Mouse (Mus musculus): ENCODE data around the gene Rnf157. TPM values are rescaled to one million over a fixed set of nuclear protein-coding genes. Genes with fewer than 3 reads are reported as not detected.

The Rnf157 gene
- polyA plus RNA-seq, 2 experiments = 0.57 to 0.66 TPM

DNA sequence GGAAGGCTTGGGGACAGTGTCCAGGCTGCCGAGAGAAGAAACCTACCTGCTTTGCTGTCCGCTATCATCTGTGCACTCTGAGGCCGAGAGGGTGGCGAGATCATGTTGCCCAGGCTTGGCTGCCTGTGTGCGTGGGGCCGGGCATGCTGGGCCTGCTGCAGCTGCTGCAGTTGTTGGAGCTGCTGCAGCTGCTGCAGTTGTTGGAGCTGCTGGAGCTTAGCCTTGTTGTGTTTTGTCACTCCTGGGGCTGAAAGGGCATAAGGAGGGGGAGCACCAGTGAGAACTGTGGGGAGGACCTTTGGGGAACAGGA, 30.0 kb upstream of the Rnf157 start:
- no peak for DNase-seq (ENCODE audit: low read depth in 3 of 3, low spot score in 3 of 3)
- WGBS (ENCODE audit: insufficient replicate concordance) = 67% methylated on average over 6 of the region's 6 CpGs
- TF ChIP-seq CTCF (IDR thresholded peaks at IDR 0.05; ENCODE audit: low read depth) = no peak
- no peak for TF ChIP-seq EP300 (IDR thresholded peaks at IDR 0.05; ENCODE audit: low read depth)
- Histone ChIP-seq H3K4me3 (ENCODE audit: insufficient read depth in 1 of 2, low read depth in 2 of 2, low read length in 2 of 2) (no peak overlapping the region), H3K27me3 (ENCODE audit: control insufficient read depth, insufficient read depth, low read length) (no peaks in the 10 kb centered on the region; the same call in 1 of the 2 replicates), H3K36me3 (replicated peaks; ENCODE audit: control insufficient read depth, insufficient read depth, low read depth) (peaks cover 3% of the 10 kb centered on the region), H3K9me3 (ENCODE audit: control insufficient read depth, low read length) (no peaks in the 10 kb centered on the region), H3K9ac (replicated peaks) (no peak overlapping the region), H3K4me1 (replicated peaks; ENCODE audit: control insufficient read depth in 2 of 2, insufficient read depth in 2 of 2, low read length in 1 of 2) (peaks cover 0 to 4% of the 10 kb centered on the region in 2 experiments; a peak in 1 of 4 replicates), H3K27ac (no peak overlapping the region), H3K4me2 (ENCODE audit: low read depth) (no peak overlapping the region)
- no peak for ATAC-seq (ENCODE audit: insufficient read depth)

DNA sequence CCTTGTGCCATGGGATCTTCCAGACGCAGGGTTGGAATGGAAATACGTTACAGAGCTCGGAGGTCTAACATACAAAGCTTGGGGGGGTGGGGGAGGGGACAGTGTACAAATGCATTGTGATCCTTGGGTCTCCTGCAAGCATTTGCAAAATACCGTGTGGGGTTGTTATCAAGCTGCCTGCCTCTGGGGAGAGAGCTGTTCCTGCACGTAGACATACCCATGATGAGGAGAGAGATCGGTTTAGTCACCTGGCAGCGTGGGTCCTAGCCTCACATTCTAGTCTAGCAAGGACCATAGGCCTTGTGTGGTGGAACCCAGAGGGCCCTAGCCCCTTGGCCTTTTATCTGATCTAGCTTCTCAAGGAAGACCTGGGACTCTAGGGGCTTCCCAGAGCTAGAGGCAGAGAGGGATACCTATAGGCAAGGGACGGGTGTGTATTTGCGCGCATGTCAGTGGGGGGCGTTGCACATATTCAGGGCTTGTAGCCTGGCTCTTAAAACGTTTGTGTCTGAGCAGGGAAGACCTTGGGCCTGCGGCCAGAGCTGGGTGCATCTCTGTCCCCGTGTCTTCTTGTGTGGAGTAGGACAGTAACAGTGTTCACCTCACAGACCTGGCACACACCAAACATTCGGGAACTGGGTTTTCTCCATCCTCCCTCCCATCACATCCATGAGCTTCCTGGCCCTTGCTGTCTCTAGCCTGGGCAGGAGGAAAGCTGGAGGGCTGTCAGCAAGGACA, 29.5 kb upstream of the Rnf157 start:
- Histone ChIP-seq H3K4me1 (replicated peaks; ENCODE audit: control insufficient read depth in 2 of 2, insufficient read depth in 2 of 2, low read length in 1 of 2) (peaks cover 0 to 4% of the 10 kb centered on the region in 2 experiments; a peak in 2 of 4 replicates), H3K9me3 (ENCODE audit: control insufficient read depth, low read length) (no peaks in the 10 kb centered on the region), H3K4me3 (ENCODE audit: insufficient read depth in 1 of 2, low read depth in 2 of 2, low read length in 2 of 2) (no peak overlapping the region), H3K4me2 (ENCODE audit: low read depth) (no peak overlapping the region), H3K36me3 (replicated peaks; ENCODE audit: control insufficient read depth, insufficient read depth, low read depth) (peaks cover 8% of the 10 kb centered on the region), H3K27me3 (ENCODE audit: control insufficient read depth, insufficient read depth, low read length) (no peaks in the 10 kb centered on the region; the same call in 1 of the 2 replicates), H3K27ac (no peak overlapping the region), H3K9ac (replicated peaks) (no peak overlapping the region)
- TF ChIP-seq EP300 (IDR thresholded peaks at IDR 0.05; ENCODE audit: low read depth) (no peak), CTCF (IDR thresholded peaks at IDR 0.05; ENCODE audit: low read depth) (no peak)
- DNase-seq (ENCODE audit: low read depth in 3 of 3, low spot score in 3 of 3) (no peak), ATAC-seq (ENCODE audit: insufficient read depth) (no peak)
- WGBS (ENCODE audit: insufficient replicate concordance) = 73% methylated on average over 15 of the region's 15 CpGs

DNA sequence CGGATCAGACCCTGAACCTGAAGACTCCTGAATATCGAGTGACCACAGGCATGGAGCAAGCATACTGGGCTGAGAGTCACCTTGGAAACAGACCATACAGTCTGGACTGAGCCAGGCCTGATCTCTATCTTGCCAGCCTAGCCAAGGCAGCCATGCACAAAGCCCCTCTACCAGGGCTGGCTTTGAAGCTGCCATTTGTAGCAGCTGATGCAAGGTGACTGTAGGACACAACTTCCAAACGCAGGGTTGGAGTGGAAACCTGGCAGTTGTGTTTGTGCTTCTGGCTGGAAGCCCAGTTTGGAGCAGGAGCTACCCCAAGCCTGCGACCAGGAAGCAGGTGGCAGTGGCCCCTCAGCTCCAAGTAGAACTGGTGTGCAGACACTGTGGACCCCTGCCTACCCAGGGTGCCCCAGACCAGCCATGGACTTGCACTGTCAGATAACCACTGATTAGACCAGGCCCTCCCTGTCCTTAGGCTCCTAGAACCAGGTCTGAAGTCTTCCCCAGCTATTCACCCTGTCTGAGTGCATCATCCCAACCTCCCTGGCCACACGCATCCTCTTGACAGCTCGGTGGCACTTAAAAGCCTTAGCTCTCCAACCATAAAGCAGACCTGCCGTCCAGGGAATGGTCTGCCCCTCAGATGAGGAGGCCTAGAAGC, 27.7 kb upstream of the Rnf157 start:
- H3K9me3 ChIP-seq (ENCODE audit: control insufficient read depth, low read length) = no peaks in the 10 kb centered on the region
- no peak for ATAC-seq (ENCODE audit: insufficient read depth)
- H3K27me3 ChIP-seq (ENCODE audit: control insufficient read depth, insufficient read depth, low read length) = no peaks in the 10 kb centered on the region
- 64% methylated on average over 7 of the region's 7 CpGs for WGBS (ENCODE audit: insufficient replicate concordance)
- no peak overlapping the region for H3K27ac ChIP-seq
- H3K4me3 ChIP-seq (ENCODE audit: insufficient read depth in 1 of 2, low read depth in 2 of 2, low read length in 2 of 2) = no peak overlapping the region
- no peak overlapping the region for H3K4me2 ChIP-seq (ENCODE audit: low read depth)
- no peak for DNase-seq (ENCODE audit: low read depth in 3 of 3, low spot score in 3 of 3)
- peaks cover 9 to 20% of the 10 kb centered on the region in 2 experiments for H3K4me1 ChIP-seq (replicated peaks; ENCODE audit: control insufficient read depth in 2 of 2, insufficient read depth in 2 of 2, low read length in 1 of 2)
- H3K36me3 ChIP-seq (replicated peaks; ENCODE audit: control insufficient read depth, insufficient read depth, low read depth) = peaks cover 24% of the 10 kb centered on the region
- TF ChIP-seq EP300 (IDR thresholded peaks at IDR 0.05; ENCODE audit: low read depth) (no peak), CTCF (IDR thresholded peaks at IDR 0.05; ENCODE audit: low read depth) (no peak)
- H3K9ac ChIP-seq (replicated peaks) = no peak overlapping the region

DNA sequence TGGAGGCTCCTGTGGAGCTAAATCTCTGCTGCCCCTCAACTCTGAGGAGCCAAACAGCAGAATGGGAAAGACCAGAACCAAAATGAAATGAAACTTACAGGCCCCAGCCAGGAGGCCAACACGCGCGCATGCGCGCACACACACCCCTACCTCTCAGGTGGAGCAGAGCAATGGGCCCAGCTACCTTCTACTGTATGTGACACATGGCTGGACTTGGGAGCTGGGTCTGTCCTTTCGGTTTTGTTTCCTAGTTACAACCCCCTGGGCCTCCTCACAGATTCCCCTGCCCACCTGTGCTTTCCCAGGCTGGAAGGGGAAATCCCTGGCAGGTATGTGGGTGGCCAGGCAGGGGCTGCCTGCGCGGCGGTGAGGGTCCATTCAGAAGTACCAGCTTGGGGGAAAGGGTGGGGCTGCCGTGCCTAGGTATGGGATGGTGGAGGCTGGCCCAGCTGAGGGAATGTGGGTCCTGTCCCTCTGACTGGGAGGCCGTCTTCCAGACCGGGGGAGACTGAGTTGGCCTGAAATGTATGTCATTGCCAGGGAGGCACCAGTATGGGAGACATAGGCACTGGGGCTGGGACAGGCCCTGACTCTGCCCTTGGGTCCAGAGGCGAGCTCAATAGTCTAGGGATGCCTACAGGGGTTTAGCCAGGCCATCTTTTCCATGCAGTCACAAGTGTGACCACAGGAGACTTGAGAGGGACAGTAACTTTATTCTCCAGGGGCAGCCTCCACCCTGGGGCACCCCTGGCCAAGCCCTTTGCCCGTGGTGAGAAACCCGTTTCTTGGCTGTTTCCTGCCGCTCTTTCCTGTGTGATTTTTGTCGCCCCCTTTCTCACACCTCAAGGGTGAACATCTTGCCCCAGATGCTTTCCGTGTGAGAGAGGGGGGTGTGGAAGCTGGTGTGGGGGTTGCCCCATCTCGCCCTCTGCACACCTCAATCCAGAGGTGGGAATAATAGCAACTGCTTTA, 26.7 kb upstream of the Rnf157 start:
- ATAC-seq (ENCODE audit: insufficient read depth) (no peak), DNase-seq (ENCODE audit: low read depth in 3 of 3, low spot score in 3 of 3) (no peak)
- no peaks in the 10 kb centered on the region for H3K27me3 ChIP-seq (ENCODE audit: control insufficient read depth, insufficient read depth, low read length)
- H3K9me3 ChIP-seq (ENCODE audit: control insufficient read depth, low read length) = no peaks in the 10 kb centered on the region
- TF ChIP-seq EP300 (IDR thresholded peaks at IDR 0.05; ENCODE audit: low read depth) = no peak
- TF ChIP-seq CTCF (IDR thresholded peaks at IDR 0.05; ENCODE audit: low read depth) = no peak
- no peak overlapping the region for H3K4me2 ChIP-seq (ENCODE audit: low read depth)
- peaks cover 25% of the 10 kb centered on the region for H3K36me3 ChIP-seq (replicated peaks; ENCODE audit: control insufficient read depth, insufficient read depth, low read depth)
- H3K4me3 ChIP-seq (ENCODE audit: insufficient read depth in 1 of 2, low read depth in 2 of 2, low read length in 2 of 2) = no peak overlapping the region
- 75% methylated on average over 19 of the region's 19 CpGs for WGBS (ENCODE audit: insufficient replicate concordance)
- no peak overlapping the region for H3K27ac ChIP-seq
- no peak overlapping the region for H3K9ac ChIP-seq (replicated peaks)
- peaks cover 9 to 27% of the 10 kb centered on the region in 2 experiments for H3K4me1 ChIP-seq (replicated peaks; ENCODE audit: control insufficient read depth in 2 of 2, insufficient read depth in 2 of 2, low read length in 1 of 2)
